ENCODE assay signal across 18 mouse cellular contexts in genomic region chr5:10149333-10149732, GRCm38 (mm10).
DNase-seq lines count a peak whose midpoint lies in the region; TF ChIP-seq lines count a peak whose summit lies in the region.
"Had no signal": no experiment of that assay in that cellular context is flagged by ENCODE, and none has a peak within 500 bp of the region (broad histone marks: within the 10 kb centered on the region; RNA-seq: fewer than 3 reads in every experiment).

No protein-coding gene starts in this region.

- in situ Hi-C loops in CH12.LX (cut with MboI; ENCODE audit: low pct_ligation_motif_present, low pct_unique_long_range_greater_than_20kb, low sequenced_read_pairs): no loop called here

- no peak overlapping the region for H3K4me2 ChIP-seq in CH12.LX (ENCODE audit: insufficient read depth, low read depth, poor library complexity, severe bottlenecking)

- TF ChIP-seq RAD21 in CH12.LX (IDR thresholded peaks at IDR 0.05; ENCODE audit: low read depth, low read length): peak; percentile 27

- no peak for TF ChIP-seq CTCF in heart, adult 2 months (IDR thresholded peaks at IDR 0.05)
- peak in 1 of 2 experiments; percentile 55; a peak in 2 of 4 replicates for TF ChIP-seq CTCF in CH12.LX (conservative IDR thresholded peaks at IDR 0.05 in 1 of 2, IDR thresholded peaks at IDR 0.05 in 1 of 2; ENCODE audit: low read depth in 2 of 2, low read length in 2 of 2)

- H3K4me3 ChIP-seq in heart, adult 2 months: no peak overlapping the region
- no peak overlapping the region for H3K4me3 ChIP-seq in CH12.LX (replicated peaks in 1 of 3; ENCODE audit: low read depth in 2 of 3, low read length in 2 of 3, poor library complexity in 1 of 3)

- peaks cover 21% of the 10 kb centered on the region for H3K9me3 ChIP-seq in CH12.LX (replicated peaks; ENCODE audit: low read length)

- no peak for TF ChIP-seq EP300 in heart, adult 2 months (IDR thresholded peaks at IDR 0.05; ENCODE audit: insufficient read depth, low read depth, low read length)
- no peak for TF ChIP-seq EP300 in CH12.LX (IDR thresholded peaks at IDR 0.05; ENCODE audit: low read length)

- 97% methylated on average over 1 of the region's 1 CpGs for WGBS in heart, adult 2 months

- H3K27me3 ChIP-seq in heart, adult 2 months (ENCODE audit: control insufficient read depth, insufficient read depth, low read length): no peaks in the 10 kb centered on the region
- no peaks in the 10 kb centered on the region for H3K27me3 ChIP-seq in CH12.LX (replicated peaks)
- H3K27me3 ChIP-seq: Patski had no signal

- no peak overlapping the region for H3K27ac ChIP-seq in heart, adult 2 months
- no peak overlapping the region for H3K27ac ChIP-seq in CH12.LX (ENCODE audit: insufficient read depth, low read depth)

- TF ChIP-seq POLR2A in heart, adult 2 months (IDR thresholded peaks at IDR 0.05; ENCODE audit: insufficient read depth, low read depth, low read length): no peak
- TF ChIP-seq POLR2A in CH12.LX (IDR thresholded peaks at IDR 0.05; ENCODE audit: low read depth, low read length): no peak

- no peak overlapping the region for H3K9ac ChIP-seq in heart, adult 2 months (ENCODE audit: low read depth, low read length)
- no peak overlapping the region for H3K9ac ChIP-seq in CH12.LX (ENCODE audit: insufficient read depth, low read depth)

- H3K4me1 ChIP-seq in heart, adult 2 months (ENCODE audit: control insufficient read depth, insufficient read depth, low read length): no peaks in the 10 kb centered on the region
- H3K4me1 ChIP-seq in CH12.LX (ENCODE audit: control insufficient read depth in 1 of 2, insufficient read depth in 2 of 2): peaks cover 0 to 8% of the 10 kb centered on the region in 2 experiments; a peak in 2 of 4 replicates

- dilution Hi-C loops in CH12.LX (cut with MboI; ENCODE audit: extremely low pct_ligation_motif_present, extremely low pct_unique_long_range_greater_than_20kb, low sequenced_read_pairs): no loop called here

- H3K79me2 ChIP-seq in heart, adult 2 months (replicated peaks; ENCODE audit: control insufficient read depth, insufficient read depth, low read length): no peaks in the 10 kb centered on the region
- no peaks in the 10 kb centered on the region for H3K79me2 ChIP-seq in CH12.LX (replicated peaks; ENCODE audit: control insufficient read depth, extremely low read depth, insufficient read depth, poor library complexity, severe bottlenecking)

- intact Hi-C loops in heart, adult 2 months (cut with DNase I): no loop called here

- no peaks in the 10 kb centered on the region for H3K36me3 ChIP-seq in heart, adult 2 months (ENCODE audit: control insufficient read depth, insufficient read depth, low read length)
- no peaks in the 10 kb centered on the region for H3K36me3 ChIP-seq in CH12.LX (replicated peaks in 1 of 2; ENCODE audit: control insufficient read depth in 1 of 2, insufficient read depth in 1 of 2, low read length in 1 of 2)
- H3K36me3 ChIP-seq: G1E had no signal

- peak; percentile 54 for DNase-seq in heart, adult 11 months
- no peak for DNase-seq in heart, adult 2 months
- DNase-seq in CH12.LX (ENCODE audit: extremely low read depth): no peak
- DNase-seq in c-Kit-positive CD71-positive TER-119-positive erythroid progenitor cells, embryonic 14.5 days (ENCODE audit: low spot score): no peak
- DNase-seq: adrenal gland, adult 2 months; adrenal gland, adult 8-10 months; adrenal gland, postnatal 10 days; adrenal gland, postnatal 14 days; adrenal gland, postnatal 25 days; adrenal gland, postnatal 36 days; B cell, adult 2 months; cerebellum, adult 11 months; cerebellum, adult 11-12 months; cerebellum, adult 18-20 months; cerebellum, adult 2 months; cerebellum, adult 8-10 months had no signal

TF ChIP-seq in CH12.LX, 34 proteins besides CTCF, POLR2A, EP300 and RAD21:
- no peak for TF ChIP-seq NRF1 (IDR thresholded peaks at IDR 0.05; ENCODE audit: low read depth, low read length)
- peak; percentile 51 for TF ChIP-seq SMC3 (IDR thresholded peaks at IDR 0.05; ENCODE audit: low read depth, low read length)
